Mouse (Mus musculus) stomach, embryonic 14.5 days (tissue): ENCODE data around the gene Oas1e. TPM values are rescaled to one million over a fixed set of nuclear protein-coding genes. Genes with fewer than 3 reads are reported as not detected.
"Not testable (repeated sequence)": the region's sequence is repeated elsewhere in the genome, so short reads cannot be mapped to it uniquely, and the experiment has no call there.

Experiments
- ATAC-seq: fragments of 200-750 bp; cut with Nextera tagmentation; 2 replicates; pipeline ENCODE4 v1.8.0; 2017; ENCODE audit warnings: low read depth, moderate TSS enrichment; ENCODE audit not compliant: insufficient number of reproducible peaks, insufficient read depth, low FRiP score
- H3K27ac ChIP-seq: fragments of 300-500 bp; sonication (generic); 2 replicates; pipeline ENCODE4 v1.5.1; 2014; ENCODE audit warnings: mild to moderate bottlenecking, low read length, moderate library complexity, mixed read lengths
- H3K27me3 ChIP-seq: fragments of 300-500 bp; sonication (generic); 2 replicates; pipeline ENCODE4 v1.6.1; 2014; ENCODE audit warnings: low read length, control low read depth, mixed read lengths; ENCODE audit not compliant: control insufficient read depth, insufficient read depth
- H3K36me3 ChIP-seq: fragments of 300-500 bp; sonication (generic); 2 replicates; pipeline ENCODE4 v1.6.1; 2014; ENCODE audit warnings: mild to moderate bottlenecking, control low read depth, low read length, moderate library complexity, mixed read lengths; ENCODE audit not compliant: control insufficient read depth, insufficient read depth
- H3K4me1 ChIP-seq: fragments of 300-500 bp; sonication (generic); 2 replicates; pipeline ENCODE4 v1.6.1; 2014; ENCODE audit warnings: low read length, control low read depth, mixed read lengths; ENCODE audit not compliant: control insufficient read depth, insufficient read depth
- H3K4me2 ChIP-seq: fragments of 300-500 bp; sonication (generic); replicated peaks from 2 replicates; pipeline ENCODE4 v1.6.1; 2014; ENCODE audit warnings: low read depth, low read length, control low read depth
- H3K4me3 ChIP-seq: fragments of 300-500 bp; sonication (generic); 2 replicates; pipeline ENCODE4 v1.5.1; 2014; ENCODE audit warnings: low read depth, low read length, control low read depth
- H3K9ac ChIP-seq: fragments of 300-500 bp; sonication (generic); replicated peaks from 2 replicates; pipeline ENCODE4 v1.6.1; 2014; ENCODE audit warnings: low read depth, mild to moderate bottlenecking, control low read depth, low read length, moderate library complexity, mixed read lengths
- H3K9me3 ChIP-seq: fragments of 300-500 bp; sonication (generic); 2 replicates; pipeline ENCODE4 v1.6.1; 2016; ENCODE audit warnings: low read depth, low read length, control low read depth; ENCODE audit not compliant: control insufficient read depth
- WGBS: fragments of 180-500 bp; shearing (Covaris S2); extraction: QIAGEN DNeasy Blood & Tissue Kit; methylation state at CpG from one replicate; pipeline ENCODE4 v1.1.7; 2014; 5-methylcytosine and 5-hydroxymethylcytosine counted together
- polyA plus RNA-seq: library from polyadenylated mRNA; unstranded; fragments of >200 nt; fragmentation: Nextera tagmentation; extraction: Ambion mirVana; gene quantifications from 2 replicates; pipeline ENCODE4 v1.2.1, GENCODE M21; 2014

Oas1e gene
- polyA plus RNA-seq = not detected in 2 replicates

DNA sequence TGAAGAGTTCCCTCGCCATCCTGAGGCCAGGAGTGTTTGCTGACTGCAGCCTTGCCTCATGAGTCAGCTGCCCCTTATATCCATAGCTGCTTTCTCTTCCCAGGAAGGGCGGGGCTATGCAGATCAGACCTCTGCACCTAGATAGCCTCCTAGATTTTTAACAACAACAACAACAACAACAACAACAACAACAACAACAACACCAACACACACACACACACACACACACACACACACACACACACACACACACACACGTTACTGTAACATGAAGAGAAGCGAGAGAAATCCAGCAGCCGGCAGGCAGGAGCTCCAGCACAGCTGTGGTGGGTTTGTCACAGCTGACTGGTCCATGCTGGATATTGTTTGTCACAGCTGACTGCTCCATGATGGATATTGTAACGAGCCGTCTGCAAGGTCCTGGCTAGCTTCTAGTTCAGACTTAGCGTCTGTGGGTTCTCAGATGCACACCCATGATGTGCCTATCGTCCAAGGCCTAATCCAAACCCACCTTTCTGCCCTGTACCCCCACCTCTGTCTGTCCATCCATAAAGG, at the start of gene Oas1e:
Gene Oas1e (minus strand): TSS at position 51 of the 555 bp plus-strand sequence.
- ATAC-seq, H3K4me1 ChIP-seq, H3K27ac ChIP-seq, H3K9ac ChIP-seq, H3K4me3 ChIP-seq, H3K9me3 ChIP-seq, H3K27me3 ChIP-seq, H3K4me2 ChIP-seq, H3K36me3 ChIP-seq: not testable (repeated sequence)
- 63% methylated on average over 9 of the region's 9 CpGs for WGBS

DNA sequence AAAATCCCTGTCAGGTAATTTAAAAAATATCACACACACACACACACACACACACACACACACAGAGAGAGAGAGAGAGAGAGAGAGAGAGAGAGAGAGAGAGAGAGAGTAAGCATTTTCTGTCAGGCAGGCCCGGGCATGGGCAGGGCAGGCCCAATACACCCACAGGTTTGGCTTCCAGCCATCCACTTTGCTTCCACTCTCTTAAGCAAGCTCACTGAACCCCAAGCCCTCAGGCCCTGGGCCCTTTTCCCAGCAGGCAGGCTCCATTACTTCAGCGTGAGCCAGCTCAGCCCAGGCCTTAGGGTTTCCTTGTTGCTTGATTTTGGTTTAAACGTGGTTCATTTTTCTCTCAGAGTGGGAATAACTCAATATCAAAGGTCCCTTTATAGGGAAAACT, 49.4 kb upstream of the Oas1e start:
- Histone ChIP-seq H3K27me3 (no peaks in the 10 kb centered on the region), H3K4me2 (no peak overlapping the region), H3K4me1 (no peaks in the 10 kb centered on the region), H3K9me3 (no peaks in the 10 kb centered on the region), H3K9ac (no peak overlapping the region), H3K4me3 (no peak overlapping the region), H3K36me3 (no peaks in the 10 kb centered on the region), H3K27ac (no peak overlapping the region)
- ATAC-seq = no peak
- 82% methylated on average over 3 of the region's 3 CpGs for WGBS

GRCm38 (mm10) chr5:120836731-120837585, 41.6 kb upstream of the Oas1e start:
- H3K36me3 ChIP-seq = no peaks in the 10 kb centered on the region
- H3K4me2 ChIP-seq = no peak overlapping the region
- no peaks in the 10 kb centered on the region for H3K27me3 ChIP-seq
- no peaks in the 10 kb centered on the region for H3K9me3 ChIP-seq
- H3K4me3 ChIP-seq = no peak overlapping the region
- no peak overlapping the region for H3K9ac ChIP-seq
- ATAC-seq = no peak
- WGBS = 11% methylated on average over 8 of the region's 8 CpGs
- H3K4me1 ChIP-seq = no peaks in the 10 kb centered on the region
- no peak overlapping the region for H3K27ac ChIP-seq

DNA sequence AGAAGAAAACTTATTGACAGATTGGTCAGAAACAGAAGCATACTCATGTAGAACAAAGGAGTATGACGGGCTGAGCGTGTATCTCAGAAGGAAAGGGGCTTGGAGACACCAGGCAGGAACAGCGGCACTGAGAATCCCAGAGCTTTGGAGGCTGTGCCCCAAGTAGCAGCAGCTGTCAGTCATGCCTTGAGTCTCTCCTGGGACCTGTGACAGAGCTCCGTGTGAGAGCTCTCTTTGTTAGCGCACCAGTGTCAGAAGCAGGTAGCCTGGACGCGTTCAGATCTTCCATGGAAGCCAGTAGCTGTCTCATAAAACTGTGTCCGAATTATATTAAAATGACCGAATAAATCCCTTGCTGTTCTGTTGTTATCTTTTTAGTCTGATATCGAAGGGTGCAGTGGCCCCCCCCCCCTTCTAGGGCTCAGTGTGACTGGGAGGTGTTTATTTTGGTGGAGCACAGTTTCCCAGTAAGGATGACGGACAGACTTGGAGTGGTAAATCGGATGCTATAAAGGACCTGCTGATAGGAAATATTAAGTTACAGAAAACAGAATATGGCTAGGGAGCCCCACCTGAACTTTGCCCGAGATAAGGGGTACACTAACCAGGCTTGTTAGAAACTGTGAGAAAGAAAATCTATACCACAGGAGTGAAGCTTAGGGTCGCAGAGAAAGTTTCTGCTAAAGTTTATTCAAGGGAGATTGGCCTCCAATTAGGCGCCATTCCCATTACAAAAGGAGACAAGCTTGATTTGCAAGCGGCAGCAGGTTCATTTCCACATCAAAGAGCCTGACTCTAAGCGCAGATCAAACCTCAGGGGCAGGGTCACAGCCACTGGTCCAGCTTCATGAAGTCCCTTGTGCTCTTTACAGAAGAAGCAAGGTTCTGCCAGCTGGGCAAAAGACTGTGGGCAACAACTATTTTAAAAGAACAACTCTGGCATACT, 38.3 kb upstream of the Oas1e start:
- Histone ChIP-seq H3K9me3 (no peaks in the 10 kb centered on the region), H3K4me3 (no peak overlapping the region), H3K4me1 (no peaks in the 10 kb centered on the region), H3K4me2 (no peak overlapping the region), H3K27ac (no peak overlapping the region), H3K27me3 (no peaks in the 10 kb centered on the region), H3K9ac (no peak overlapping the region), H3K36me3 (no peaks in the 10 kb centered on the region)
- ATAC-seq = no peak
- 14% methylated on average over 17 of the region's 17 CpGs for WGBS

GRCm38 (mm10) chr5:120831031-120831430, 35.7 kb upstream of the Oas1e start:
- no peaks in the 10 kb centered on the region for H3K4me1 ChIP-seq
- 83% methylated on average over 4 of the region's 4 CpGs for WGBS
- H3K4me3 ChIP-seq = no peak overlapping the region
- ATAC-seq = no peak
- no peak overlapping the region for H3K27ac ChIP-seq
- H3K27me3 ChIP-seq = no peaks in the 10 kb centered on the region
- no peak overlapping the region for H3K4me2 ChIP-seq
- no peaks in the 10 kb centered on the region for H3K9me3 ChIP-seq
- H3K36me3 ChIP-seq = no peaks in the 10 kb centered on the region
- H3K9ac ChIP-seq = no peak overlapping the region

- Histone ChIP-seq H3K9me3 (peaks cover 5% of the 10 kb centered on the region; the same call in 1 of the 2 replicates), H3K4me1 (no peaks in the 10 kb centered on the region), H3K9ac (no peak overlapping the region), H3K27me3 (no peaks in the 10 kb centered on the region), H3K4me2 (no peak overlapping the region), H3K27ac (no peak overlapping the region), H3K4me3 (no peak overlapping the region), H3K36me3 (no peaks in the 10 kb centered on the region)
- ATAC-seq = no peak
Measured at GRCm38 (mm10) chr5:120818999-120819398, 23.7 kb upstream of the Oas1e start.

DNA sequence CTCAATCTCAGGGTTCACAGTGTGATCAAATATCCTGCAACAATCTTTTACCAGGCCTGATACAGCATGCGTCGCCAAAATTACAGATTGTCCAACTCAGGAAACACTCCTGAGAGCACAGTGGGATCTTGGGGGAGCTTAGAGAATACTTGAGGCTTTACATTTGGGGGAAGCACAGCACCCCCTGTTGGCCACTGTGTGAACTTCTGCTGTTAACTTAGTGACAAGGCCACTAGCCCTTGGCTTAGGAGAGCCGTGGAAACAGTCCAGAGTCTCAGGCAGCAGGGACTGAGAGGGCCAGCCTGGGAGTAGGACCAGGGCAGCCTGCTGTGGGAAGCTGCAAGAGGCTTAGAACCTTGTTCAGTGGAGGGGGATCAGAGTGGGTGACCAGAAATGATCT, 20.6 kb upstream of the Oas1e start:
- no peak overlapping the region for H3K27ac ChIP-seq
- no peaks in the 10 kb centered on the region for H3K36me3 ChIP-seq
- H3K27me3 ChIP-seq = no peaks in the 10 kb centered on the region
- peaks cover 4% of the 10 kb centered on the region; the same call in 1 of the 2 replicates for H3K4me1 ChIP-seq
- H3K9ac ChIP-seq = no peak overlapping the region
- no peak for ATAC-seq
- H3K4me3 ChIP-seq = no peak overlapping the region
- H3K4me2 ChIP-seq = no peak overlapping the region
- peaks cover 5% of the 10 kb centered on the region; the same call in 1 of the 2 replicates for H3K9me3 ChIP-seq
- 55% methylated on average over 3 of the region's 3 CpGs for WGBS

GRCm38 (mm10) chr5:120813023-120813422, 17.7 kb upstream of the Oas1e start:
- no peak overlapping the region for H3K9ac ChIP-seq
- ATAC-seq = no peak
- H3K9me3 ChIP-seq = no peaks in the 10 kb centered on the region
- peaks cover 4% of the 10 kb centered on the region; the same call in 1 of the 2 replicates for H3K4me1 ChIP-seq
- no peaks in the 10 kb centered on the region for H3K27me3 ChIP-seq
- H3K27ac ChIP-seq = no peak overlapping the region
- 74% methylated on average over 6 of the region's 6 CpGs for WGBS
- peak overlapping the region; percentile 48 for H3K4me2 ChIP-seq
- H3K4me3 ChIP-seq = peak overlapping the region; percentile 26; the same call in 1 of the 2 replicates
- no peaks in the 10 kb centered on the region for H3K36me3 ChIP-seq
